Mouse (Mus musculus) heart, embryonic 15.5 days (tissue): ENCODE results near the gene Polg2. TPM values are rescaled to one million over a fixed set of nuclear protein-coding genes. Genes with fewer than 3 reads are reported as not detected.
"Not testable (repeated sequence)": the region's sequence is repeated elsewhere in the genome, so short reads cannot be mapped to it uniquely, and the experiment has no call there.

Source experiments
- ATAC-seq: fragments of 200-750 bp; cut with Nextera tagmentation; replicated peaks from 2 replicates; pipeline ENCODE4 v1.8.0; 2017; ENCODE audit warnings: low read depth, moderate TSS enrichment; ENCODE audit not compliant: insufficient number of reproducible peaks, insufficient read depth, low FRiP score
- H3K27ac ChIP-seq: fragments of 300-500 bp; sonication (generic); 2 replicates; pipeline ENCODE4 v1.5.1; 2015; ENCODE audit warnings: mild to moderate bottlenecking, inconsistent platforms
- H3K27me3 ChIP-seq: fragments of 300-500 bp; sonication (generic); 2 replicates; pipeline ENCODE4 v1.6.1; 2015; ENCODE audit warnings: inconsistent platforms
- H3K36me3 ChIP-seq: fragments of 300-500 bp; sonication (generic); 2 replicates; pipeline ENCODE4 v1.6.1; 2015; ENCODE audit warnings: mild to moderate bottlenecking, inconsistent platforms
- H3K4me1 ChIP-seq: fragments of 300-500 bp; sonication (generic); replicated peaks from 2 replicates; pipeline ENCODE4 v1.6.1; 2015; ENCODE audit warnings: inconsistent platforms
- H3K4me2 ChIP-seq: fragments of 300-500 bp; sonication (generic); 2 replicates; pipeline ENCODE4 v1.6.1; 2015; ENCODE audit warnings: inconsistent platforms, mild to moderate bottlenecking, moderate library complexity
- H3K4me3 ChIP-seq: fragments of 300-500 bp; sonication (generic); 2 replicates; pipeline ENCODE4 v1.5.1; 2015; ENCODE audit warnings: mild to moderate bottlenecking, inconsistent platforms
- H3K9ac ChIP-seq: fragments of 300-500 bp; sonication (generic); 2 replicates; pipeline ENCODE4 v1.6.1; 2015; ENCODE audit warnings: mild to moderate bottlenecking, inconsistent platforms
- H3K9me3 ChIP-seq: fragments of 300-500 bp; sonication (generic); replicated peaks from 2 replicates; pipeline ENCODE4 v1.6.1; 2016; ENCODE audit warnings: inconsistent platforms
- WGBS: fragments of 180-500 bp; shearing (Covaris S2); methylation state at CpG from one replicate; pipeline ENCODE4 v1.1.7; 2015; ENCODE audit warnings: mixed read lengths; 5-methylcytosine and 5-hydroxymethylcytosine counted together
- polyA plus RNA-seq: library from polyadenylated mRNA; unstranded; fragments of >200 nt; fragmentation: Nextera tagmentation; extraction: Ambion mirVana; gene quantifications from 2 replicates; pipeline ENCODE4 v1.2.1, GENCODE M21; 2015

Gene Polg2
- polyA plus RNA-seq, 1 experiment from 2014 or later = 6.6 TPM

- peaks cover 11% of the 10 kb centered on the region for H3K4me1 ChIP-seq
- not testable (repeated sequence) for H3K27ac ChIP-seq, H3K4me3 ChIP-seq, ATAC-seq, H3K4me2 ChIP-seq, H3K36me3 ChIP-seq, H3K9ac ChIP-seq, H3K9me3 ChIP-seq, H3K27me3 ChIP-seq
- WGBS = 85% methylated on average over 5 of the region's 8 CpGs
These were observed 38.6 kb downstream of the Polg2 start for GRCm38 (mm10) chr11:106740724-106741123.

- H3K4me1 ChIP-seq = peaks cover 11% of the 10 kb centered on the region
- ATAC-seq = no peak
- no peak overlapping the region for H3K4me3 ChIP-seq
- H3K4me2 ChIP-seq = no peak overlapping the region
- H3K27ac ChIP-seq = no peak overlapping the region
- H3K36me3 ChIP-seq = no peaks in the 10 kb centered on the region
- WGBS = 93% methylated on average over 2 of the region's 2 CpGs
- no peak overlapping the region for H3K9ac ChIP-seq
- H3K27me3 ChIP-seq = no peaks in the 10 kb centered on the region
- H3K9me3 ChIP-seq = no peaks in the 10 kb centered on the region
These were observed 40.2 kb downstream of the Polg2 start for GRCm38 (mm10) chr11:106739116-106739515.

DNA sequence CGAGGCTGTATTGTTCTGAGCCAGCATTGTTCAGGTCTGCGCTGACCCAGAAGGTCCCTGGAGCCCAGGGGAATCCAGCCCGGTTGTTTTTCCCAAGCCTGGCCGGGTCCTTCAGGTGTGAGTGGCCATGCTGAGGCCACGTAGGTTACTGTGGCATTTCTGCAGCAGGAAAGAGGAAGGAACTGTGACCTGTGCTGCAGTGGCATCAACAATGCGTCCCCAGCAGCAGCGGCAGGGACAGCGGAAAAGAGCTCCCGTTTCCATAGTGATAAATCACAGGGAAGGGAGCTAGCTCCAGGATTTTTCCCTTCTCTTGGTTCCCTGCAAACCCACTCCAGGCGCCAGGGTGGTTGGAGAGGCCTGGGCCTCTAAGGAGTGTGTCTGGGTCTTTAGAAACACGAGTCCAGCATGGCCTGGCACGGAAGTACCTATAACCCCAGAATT, 42.1 kb downstream of the Polg2 start:
- H3K9me3 ChIP-seq = no peaks in the 10 kb centered on the region
- peaks cover 11% of the 10 kb centered on the region for H3K4me1 ChIP-seq
- H3K27ac ChIP-seq = peak overlapping the region; percentile 24
- no peaks in the 10 kb centered on the region for H3K27me3 ChIP-seq
- WGBS = 54% methylated on average over 12 of the region's 12 CpGs
- H3K36me3 ChIP-seq = no peaks in the 10 kb centered on the region
- H3K9ac ChIP-seq = peak overlapping the region; percentile 10; the same call in 1 of the 2 replicates
- H3K4me2 ChIP-seq = no peak overlapping the region
- ATAC-seq = no peak; the same call in 1 of the 2 replicates
- H3K4me3 ChIP-seq = no peak overlapping the region

GRCm38 (mm10) chr11:106736614-106737013, 42.7 kb downstream of the Polg2 start:
- Histone ChIP-seq H3K36me3 (no peaks in the 10 kb centered on the region), H3K4me3 (no peak overlapping the region), H3K9ac (no peak overlapping the region), H3K4me1 (peaks cover 11% of the 10 kb centered on the region), H3K27me3 (no peaks in the 10 kb centered on the region), H3K9me3 (no peaks in the 10 kb centered on the region), H3K4me2 (no peak overlapping the region), H3K27ac (peak overlapping the region; percentile 24)
- 81% methylated on average over 3 of the region's 3 CpGs for WGBS
- no peak for ATAC-seq

DNA sequence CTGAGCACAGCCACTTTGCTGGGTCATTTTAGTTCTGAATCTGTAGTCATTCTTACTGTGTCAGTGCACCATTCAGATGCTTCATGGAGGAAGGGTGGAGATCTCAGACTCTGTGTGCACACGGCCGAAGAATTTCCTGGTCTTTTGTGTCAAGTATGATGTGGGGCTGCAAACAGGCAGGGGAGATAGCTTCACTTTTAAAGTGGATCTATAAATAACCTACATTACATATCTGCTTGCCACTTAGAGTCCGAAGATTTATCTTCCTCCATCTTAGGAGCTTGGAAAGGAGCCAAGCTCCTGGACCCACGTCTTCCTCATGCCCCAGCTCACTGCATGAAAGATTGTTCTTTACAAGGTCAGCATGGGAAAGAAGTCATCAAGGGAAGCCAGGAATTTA, 48.6 kb downstream of the Polg2 start:
- H3K27ac ChIP-seq = peak overlapping the region; percentile 81
- H3K36me3 ChIP-seq = no peaks in the 10 kb centered on the region
- H3K9me3 ChIP-seq = no peaks in the 10 kb centered on the region
- peak; percentile 68 for ATAC-seq
- H3K4me2 ChIP-seq = peak overlapping the region; percentile 5; the same call in 1 of the 2 replicates
- 12% methylated on average over 4 of the region's 4 CpGs for WGBS
- no peak overlapping the region for H3K9ac ChIP-seq
- no peaks in the 10 kb centered on the region for H3K27me3 ChIP-seq
- H3K4me3 ChIP-seq = no peak overlapping the region
- H3K4me1 ChIP-seq = peaks cover 23% of the 10 kb centered on the region

DNA sequence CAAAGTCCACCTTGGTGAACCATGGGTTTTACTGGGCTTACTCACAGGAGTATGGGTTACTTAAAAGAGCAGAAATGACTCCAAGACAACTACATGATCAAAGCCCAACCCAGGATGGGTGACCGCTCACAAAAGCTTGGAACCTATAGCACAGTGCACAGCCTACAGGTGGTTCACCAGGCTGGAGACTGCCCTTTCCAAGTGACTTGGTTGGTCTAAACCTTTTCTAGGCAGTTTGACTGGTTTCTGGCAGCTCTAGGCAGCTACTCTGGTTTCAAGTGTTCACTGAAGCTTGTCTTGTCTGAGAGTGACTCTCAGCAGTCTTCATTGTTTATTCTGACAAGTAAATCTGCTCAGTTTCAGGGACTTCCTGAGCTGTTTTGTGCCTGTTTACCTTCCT, 49.7 kb downstream of the Polg2 start:
- Histone ChIP-seq H3K4me3 (no peak overlapping the region), H3K27ac (peak overlapping the region; percentile 81; the same call in 1 of the 2 replicates), H3K9ac (no peak overlapping the region)

GRCm38 (mm10) chr11:106728402-106729366, 50.7 kb downstream of the Polg2 start:
- WGBS = 64% methylated on average over 10 of the region's 10 CpGs
- no peaks in the 10 kb centered on the region for H3K36me3 ChIP-seq
- no peak overlapping the region for H3K4me2 ChIP-seq
- H3K4me1 ChIP-seq = peaks cover 23% of the 10 kb centered on the region
- no peaks in the 10 kb centered on the region for H3K27me3 ChIP-seq
- no peak overlapping the region for H3K4me3 ChIP-seq
- no peak overlapping the region for H3K9ac ChIP-seq
- H3K27ac ChIP-seq = peak overlapping the region; percentile 11
- H3K9me3 ChIP-seq = no peaks in the 10 kb centered on the region
- ATAC-seq = peak; percentile 42; the same call in 1 of the 2 replicates

More for the DNA sequence above, 49.7 kb downstream of the Polg2 start:
- Histone ChIP-seq H3K4me2 (no peak overlapping the region), H3K27me3 (no peaks in the 10 kb centered on the region), H3K36me3 (no peaks in the 10 kb centered on the region), H3K9me3 (no peaks in the 10 kb centered on the region), H3K4me1 (peaks cover 23% of the 10 kb centered on the region)
- ATAC-seq = no peak
- 100% methylated on average over 1 of the region's 1 CpGs for WGBS

GRCm38 (mm10) chr11:106727967-106728366, 51.4 kb downstream of the Polg2 start:
- Histone ChIP-seq H3K4me1 (peaks cover 28% of the 10 kb centered on the region), H3K4me2 (no peak overlapping the region), H3K9ac (no peak overlapping the region), H3K36me3 (no peaks in the 10 kb centered on the region), H3K4me3 (no peak overlapping the region), H3K27me3 (no peaks in the 10 kb centered on the region), H3K9me3 (no peaks in the 10 kb centered on the region), H3K27ac (peak overlapping the region; percentile 11; the same call in 1 of the 2 replicates)
- ATAC-seq = no peak
- WGBS = 66% methylated on average over 5 of the region's 5 CpGs

- 89% methylated on average over 9 of the region's 9 CpGs for WGBS
- H3K4me1 ChIP-seq = peaks cover 19% of the 10 kb centered on the region
- not testable (repeated sequence) for H3K27ac ChIP-seq, H3K27me3 ChIP-seq, ATAC-seq, H3K9me3 ChIP-seq, H3K9ac ChIP-seq, H3K4me3 ChIP-seq, H3K36me3 ChIP-seq, H3K4me2 ChIP-seq
These were observed 54.5 kb downstream of the Polg2 start for GRCm38 (mm10) chr11:106724916-106725235.

GRCm38 (mm10) chr11:106724176-106724915, 55.0 kb downstream of the Polg2 start:
- H3K4me1 ChIP-seq = peaks cover 19% of the 10 kb centered on the region

DNA sequence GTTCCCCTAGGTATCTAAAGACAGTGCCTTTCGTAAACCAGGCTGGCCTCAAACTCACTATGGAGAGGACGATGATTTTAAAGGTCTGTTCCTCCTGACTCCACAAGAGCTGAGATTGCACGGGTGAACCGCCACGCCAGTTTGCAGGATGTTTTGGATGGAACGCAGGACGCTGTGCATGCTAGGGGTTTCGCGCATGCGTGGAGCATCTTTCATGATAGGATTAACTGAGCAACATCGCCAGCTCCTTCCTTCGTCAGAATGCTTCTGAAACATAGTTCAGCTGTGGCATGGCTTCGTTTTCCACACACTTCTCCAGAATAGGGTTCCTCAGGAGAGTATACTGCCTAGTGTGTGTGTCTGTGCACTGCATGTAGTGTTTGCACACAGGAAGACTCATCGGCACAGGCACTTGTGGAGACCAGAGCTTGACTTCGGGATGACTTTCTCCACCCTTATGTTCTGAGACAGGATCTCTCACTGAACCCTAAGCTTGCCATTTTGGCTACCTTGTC, 55.7 kb downstream of the Polg2 start:
- Histone ChIP-seq H3K4me2 (peak overlapping the region; percentile 23; the same call in 1 of the 2 replicates), H3K27ac (0 out of 2 replicates have a peak overlapping the region, but pooled peaks have one; percentile 9)

More at GRCm38 (mm10) chr11:106724176-106724915, 55.0 kb downstream of the Polg2 start:
- H3K4me3 ChIP-seq = no peak overlapping the region
- ATAC-seq = no peak
- H3K36me3 ChIP-seq = no peaks in the 10 kb centered on the region
- H3K27ac ChIP-seq = no peak overlapping the region
- no peak overlapping the region for H3K9ac ChIP-seq
- 85% methylated on average over 10 of the region's 10 CpGs for WGBS
- no peaks in the 10 kb centered on the region for H3K9me3 ChIP-seq
- no peak overlapping the region for H3K4me2 ChIP-seq
- H3K27me3 ChIP-seq = no peaks in the 10 kb centered on the region

More for the DNA sequence above, 55.7 kb downstream of the Polg2 start:
- Histone ChIP-seq H3K27me3 (no peaks in the 10 kb centered on the region), H3K9ac (no peak overlapping the region), H3K4me1 (peaks cover 14% of the 10 kb centered on the region), H3K4me3 (no peak overlapping the region), H3K9me3 (no peaks in the 10 kb centered on the region), H3K36me3 (no peaks in the 10 kb centered on the region)
- ATAC-seq = no peak
- 71% methylated on average over 15 of the region's 15 CpGs for WGBS
